Mouse (Mus musculus): ENCODE results near the gene Ntn4. TPM values are rescaled to one million over a fixed set of nuclear protein-coding genes. Genes with fewer than 3 reads are reported as not detected.

Gene Ntn4
- polyA plus RNA-seq, 1 experiment from 2014 or later = 1.6 TPM

GRCm38 (mm10) chr10:93648598-93649102 lies 8.2 kb downstream of the Ntn4 start:
- Histone ChIP-seq H3K9ac (replicated peaks; ENCODE audit: low read depth, low read length) (no peak overlapping the region), H3K36me3 (ENCODE audit: control insufficient read depth, insufficient read depth) (no peaks in the 10 kb centered on the region), H3K9me3 (ENCODE audit: control insufficient read depth, low read length) (no peaks in the 10 kb centered on the region), H3K27me3 (replicated peaks; ENCODE audit: control insufficient read depth, insufficient read depth, low read length) (no peaks in the 10 kb centered on the region), H3K27ac (ENCODE audit: low read length) (no peak overlapping the region), H3K4me1 (replicated peaks; ENCODE audit: control insufficient read depth, insufficient read depth, low read length) (peaks cover 2% of the 10 kb centered on the region; the same call in 1 of the 2 replicates), H3K4me3 (replicated peaks; ENCODE audit: low read length) (no peak overlapping the region), H3K4me2 (ENCODE audit: low read length) (no peak overlapping the region)
- ATAC-seq = no peak
- 89% methylated on average over 8 of the region's 8 CpGs for WGBS

GRCm38 (mm10) chr10:93649127-93649526 lies 8.6 kb downstream of the Ntn4 start:
- whole genome bisulfite sequencing = 80% methylated on average over 5 of the region's 5 CpGs
- ATAC-seq = no peak
- Histone ChIP-seq H3K4me2 (ENCODE audit: low read length) (no peak overlapping the region), H3K27ac (ENCODE audit: low read length) (no peak overlapping the region), H3K9me3 (ENCODE audit: control insufficient read depth, low read length) (no peaks in the 10 kb centered on the region), H3K9ac (replicated peaks; ENCODE audit: low read depth, low read length) (no peak overlapping the region), H3K4me3 (replicated peaks; ENCODE audit: low read length) (no peak overlapping the region), H3K27me3 (replicated peaks; ENCODE audit: control insufficient read depth, insufficient read depth, low read length) (no peaks in the 10 kb centered on the region), H3K36me3 (ENCODE audit: control insufficient read depth, insufficient read depth) (no peaks in the 10 kb centered on the region), H3K4me1 (replicated peaks; ENCODE audit: control insufficient read depth, insufficient read depth, low read length) (peaks cover 2% of the 10 kb centered on the region; the same call in 1 of the 2 replicates)

GRCm38 (mm10) chr10:93649600-93649999 lies 9.1 kb downstream of the Ntn4 start:
- H3K4me2 ChIP-seq (ENCODE audit: low read length) = no peak overlapping the region
- no peak overlapping the region for H3K4me3 ChIP-seq (replicated peaks; ENCODE audit: low read length)
- H3K9ac ChIP-seq (replicated peaks; ENCODE audit: low read depth, low read length) = no peak overlapping the region
- no peaks in the 10 kb centered on the region for H3K27me3 ChIP-seq (replicated peaks; ENCODE audit: control insufficient read depth, insufficient read depth, low read length)
- no peak overlapping the region for H3K27ac ChIP-seq (ENCODE audit: low read length)
- ATAC-seq = no peak
- 86% methylated on average over 5 of the region's 5 CpGs for WGBS
- H3K9me3 ChIP-seq (ENCODE audit: control insufficient read depth, low read length) = no peaks in the 10 kb centered on the region
- no peaks in the 10 kb centered on the region for H3K36me3 ChIP-seq (ENCODE audit: control insufficient read depth, insufficient read depth)
- peaks cover under 1% of the 10 kb centered on the region; the same call in 1 of the 2 replicates for H3K4me1 ChIP-seq (replicated peaks; ENCODE audit: control insufficient read depth, insufficient read depth, low read length)

- Histone ChIP-seq H3K36me3 (ENCODE audit: control insufficient read depth, insufficient read depth) (no peaks in the 10 kb centered on the region), H3K27ac (ENCODE audit: low read length) (no peak overlapping the region), H3K4me3 (replicated peaks; ENCODE audit: low read length) (no peak overlapping the region), H3K27me3 (replicated peaks; ENCODE audit: control insufficient read depth, insufficient read depth, low read length) (no peaks in the 10 kb centered on the region), H3K9ac (replicated peaks; ENCODE audit: low read depth, low read length) (no peak overlapping the region), H3K4me2 (ENCODE audit: low read length) (no peak overlapping the region), H3K4me1 (replicated peaks; ENCODE audit: control insufficient read depth, insufficient read depth, low read length) (no peaks in the 10 kb centered on the region; the same call in 1 of the 2 replicates), H3K9me3 (ENCODE audit: control insufficient read depth, low read length) (no peaks in the 10 kb centered on the region)
- 39% methylated on average over 2 of the region's 2 CpGs for WGBS
- ATAC-seq = no peak; the same call in 1 of the 2 replicates
Observed at GRCm38 (mm10) chr10:93653322-93653721, 12.8 kb downstream of the Ntn4 start.

- no peaks in the 10 kb centered on the region for H3K27me3 ChIP-seq (replicated peaks; ENCODE audit: control insufficient read depth, insufficient read depth, low read length)
- no peaks in the 10 kb centered on the region; the same call in 1 of the 2 replicates for H3K4me1 ChIP-seq (replicated peaks; ENCODE audit: control insufficient read depth, insufficient read depth, low read length)
- H3K36me3 ChIP-seq (ENCODE audit: control insufficient read depth, insufficient read depth) = no peaks in the 10 kb centered on the region
- no peak for ATAC-seq
- H3K9ac ChIP-seq (replicated peaks; ENCODE audit: low read depth, low read length) = no peak overlapping the region
- no peaks in the 10 kb centered on the region for H3K9me3 ChIP-seq (ENCODE audit: control insufficient read depth, low read length)
- WGBS = 82% methylated on average over 15 of the region's 15 CpGs
- H3K4me3 ChIP-seq (replicated peaks; ENCODE audit: low read length) = no peak overlapping the region
- H3K4me2 ChIP-seq (ENCODE audit: low read length) = no peak overlapping the region
- no peak overlapping the region for H3K27ac ChIP-seq (ENCODE audit: low read length)
Observed at GRCm38 (mm10) chr10:93655428-93655827, 14.9 kb downstream of the Ntn4 start.

- WGBS = 79% methylated on average over 1 of the region's 1 CpGs
- Histone ChIP-seq H3K4me3 (replicated peaks; ENCODE audit: low read length) (no peak overlapping the region), H3K27ac (ENCODE audit: low read length) (no peak overlapping the region), H3K9me3 (ENCODE audit: control insufficient read depth, low read length) (no peaks in the 10 kb centered on the region), H3K36me3 (ENCODE audit: control insufficient read depth, insufficient read depth) (no peaks in the 10 kb centered on the region), H3K4me2 (ENCODE audit: low read length) (no peak overlapping the region), H3K4me1 (replicated peaks; ENCODE audit: control insufficient read depth, insufficient read depth, low read length) (no peaks in the 10 kb centered on the region), H3K27me3 (replicated peaks; ENCODE audit: control insufficient read depth, insufficient read depth, low read length) (no peaks in the 10 kb centered on the region), H3K9ac (replicated peaks; ENCODE audit: low read depth, low read length) (no peak overlapping the region)
- no peak for ATAC-seq
Observed at GRCm38 (mm10) chr10:93659792-93660191, 19.3 kb downstream of the Ntn4 start.

- H3K36me3 ChIP-seq (ENCODE audit: control insufficient read depth, insufficient read depth) = no peaks in the 10 kb centered on the region
- WGBS = 58% methylated on average over 6 of the region's 6 CpGs
- no peak overlapping the region for H3K9ac ChIP-seq (replicated peaks; ENCODE audit: low read depth, low read length)
- H3K4me1 ChIP-seq (replicated peaks; ENCODE audit: control insufficient read depth, insufficient read depth, low read length) = no peaks in the 10 kb centered on the region
- H3K9me3 ChIP-seq (ENCODE audit: control insufficient read depth, low read length) = no peaks in the 10 kb centered on the region
- no peak overlapping the region for H3K4me3 ChIP-seq (replicated peaks; ENCODE audit: low read length)
- no peak overlapping the region for H3K27ac ChIP-seq (ENCODE audit: low read length)
- no peak for ATAC-seq
- no peaks in the 10 kb centered on the region for H3K27me3 ChIP-seq (replicated peaks; ENCODE audit: control insufficient read depth, insufficient read depth, low read length)
- no peak overlapping the region for H3K4me2 ChIP-seq (ENCODE audit: low read length)
Observed at GRCm38 (mm10) chr10:93661348-93661991, 21.0 kb downstream of the Ntn4 start.

- Histone ChIP-seq H3K27me3 (replicated peaks; ENCODE audit: control insufficient read depth, insufficient read depth, low read length) (no peaks in the 10 kb centered on the region), H3K4me1 (replicated peaks; ENCODE audit: control insufficient read depth, insufficient read depth, low read length) (no peaks in the 10 kb centered on the region), H3K27ac (ENCODE audit: low read length) (no peak overlapping the region), H3K4me3 (replicated peaks; ENCODE audit: low read length) (no peak overlapping the region), H3K9ac (replicated peaks; ENCODE audit: low read depth, low read length) (no peak overlapping the region), H3K4me2 (ENCODE audit: low read length) (no peak overlapping the region), H3K36me3 (ENCODE audit: control insufficient read depth, insufficient read depth) (no peaks in the 10 kb centered on the region), H3K9me3 (ENCODE audit: control insufficient read depth, low read length) (no peaks in the 10 kb centered on the region)
- 62% methylated on average over 5 of the region's 5 CpGs for WGBS
- ATAC-seq = no peak
Observed at GRCm38 (mm10) chr10:93662018-93662417, 21.5 kb downstream of the Ntn4 start.

GRCm38 (mm10) chr10:93666222-93666621 lies 25.7 kb downstream of the Ntn4 start:
- H3K9me3 ChIP-seq (ENCODE audit: control insufficient read depth, low read length) = no peaks in the 10 kb centered on the region
- H3K4me1 ChIP-seq (replicated peaks; ENCODE audit: control insufficient read depth, insufficient read depth, low read length) = no peaks in the 10 kb centered on the region
- no peaks in the 10 kb centered on the region for H3K27me3 ChIP-seq (replicated peaks; ENCODE audit: control insufficient read depth, insufficient read depth, low read length)
- H3K4me3 ChIP-seq (replicated peaks; ENCODE audit: low read length) = no peak overlapping the region
- H3K36me3 ChIP-seq (ENCODE audit: control insufficient read depth, insufficient read depth) = no peaks in the 10 kb centered on the region
- no peak overlapping the region for H3K9ac ChIP-seq (replicated peaks; ENCODE audit: low read depth, low read length)
- no peak for ATAC-seq
- no peak overlapping the region for H3K4me2 ChIP-seq (ENCODE audit: low read length)
- 71% methylated on average over 2 of the region's 2 CpGs for WGBS
- H3K27ac ChIP-seq (ENCODE audit: low read length) = no peak overlapping the region

All from forebrain, embryonic 16.5 days (tissue).